Mouse (Mus musculus) MEL (cell line): ENCODE measurements around the gene Rcsd1. TPM values are rescaled to one million over a fixed set of nuclear protein-coding genes. Genes with fewer than 3 reads are reported as not detected.

Experiments
- DNase-seq: peaks from one replicate; pipeline ENCODE4 v3.0.0; 2011; ENCODE audit warnings: low read depth, low spot score
- H3K27ac ChIP-seq: 2 replicates; pipeline ENCODE4 v1.5.1; 2012; ENCODE audit warnings: low read depth, mild to moderate bottlenecking, control low read depth, low read length, moderate library complexity; ENCODE audit not compliant: control insufficient read depth
- H3K27me3 ChIP-seq, 2 experiments: fragments of 150-350 bp in 1 of 2; sonication (generic) in 1 of 2; 2 replicates each; pipeline ENCODE4 v1.6.1; 2012; ENCODE audit warnings: low read length in 2 of 2, mild to moderate bottlenecking in 2 of 2, improper control_type of control experiment in 1 of 2, moderate library complexity in 1 of 2; ENCODE audit not compliant: insufficient read depth in 2 of 2, control insufficient read depth in 1 of 2
- H3K36me3 ChIP-seq, 2 experiments: 2 replicates each; pipeline ENCODE4 v1.6.1; 2012 to 2014; ENCODE audit warnings: low read length in 2 of 2, improper control_type of control experiment in 1 of 2, inconsistent platforms in 1 of 2, mild to moderate bottlenecking in 1 of 2; ENCODE audit not compliant: insufficient read depth in 2 of 2, control insufficient read depth in 1 of 2
- H3K4me1 ChIP-seq, 2 experiments: fragments of 150-350 bp in 1 of 2; sonication (generic) in 1 of 2; 2 replicates each; pipeline ENCODE4 v1.6.1; 2012; ENCODE audit warnings: low read length in 2 of 2, improper control_type of control experiment in 1 of 2, mild to moderate bottlenecking in 1 of 2; ENCODE audit not compliant: insufficient read depth in 2 of 2, control insufficient read depth in 1 of 2
- H3K4me3 ChIP-seq, 2 experiments: fragments of 150-350 bp in 1 of 2; sonication (generic) in 1 of 2; 2 replicates each; pipeline ENCODE4 v1.5.1; 2012; ENCODE audit warnings: low read depth in 2 of 2, low read length in 2 of 2, mild to moderate bottlenecking in 2 of 2, moderate library complexity in 2 of 2, control low read depth in 1 of 2, improper control_type of control experiment in 1 of 2; ENCODE audit not compliant: control insufficient read depth in 1 of 2, insufficient read depth in 1 of 2
- H3K79me2 ChIP-seq: 2 replicates; pipeline ENCODE4 v1.6.1; 2012; ENCODE audit warnings: mild to moderate bottlenecking, low read length, moderate library complexity; ENCODE audit not compliant: control insufficient read depth, poor library complexity, insufficient read depth
- H3K9ac ChIP-seq: 2 replicates; pipeline ENCODE4 v1.6.1; 2012; ENCODE audit warnings: low read depth, mild to moderate bottlenecking, control low read depth, low read length, moderate library complexity; ENCODE audit not compliant: control insufficient read depth, poor library complexity, severe bottlenecking
- H3K9me3 ChIP-seq: fragments of 150-350 bp; sonication (generic); replicated peaks from 2 replicates; pipeline ENCODE4 v1.6.1; 2012; ENCODE audit warnings: mild to moderate bottlenecking, low read length, improper control_type of control experiment, moderate library complexity; ENCODE audit not compliant: insufficient read depth
- CTCF ChIP-seq, 3 experiments: IDR thresholded peaks in 2 of 3; conservative IDR thresholded peaks in 1 of 3; 2 replicates each; pipeline ENCODE4 v1.5.1; 2011 to 2012; ENCODE audit warnings: low read length in 3 of 3, low read depth in 2 of 3, mild to moderate bottlenecking in 2 of 3, improper control_type of control experiment in 1 of 3, inconsistent platforms in 1 of 3, mixed read lengths in 1 of 3, moderate library complexity in 1 of 3; ENCODE audit not compliant: control insufficient read depth in 1 of 3, insufficient read depth in 1 of 3, poor library complexity in 1 of 3, severe bottlenecking in 1 of 3
- EP300 ChIP-seq, 2 experiments: IDR thresholded peaks; 2 replicates each; pipeline ENCODE4 v1.6.1; 2011; ENCODE audit warnings: improper control_type of control experiment in 2 of 2, low read length in 2 of 2, low read depth in 1 of 2, mild to moderate bottlenecking in 1 of 2
- GABPA ChIP-seq: IDR thresholded peaks from 2 replicates; pipeline ENCODE4 v1.6.1; 2012; ENCODE audit warnings: low read depth, mild to moderate bottlenecking, inconsistent platforms, low read length, improper control_type of control experiment, moderate library complexity
- GATA1 ChIP-seq: IDR thresholded peaks from 2 replicates; pipeline ENCODE4 v1.6.1; 2011; ENCODE audit warnings: low read depth, low read length, improper control_type of control experiment
- KAT2A ChIP-seq: conservative IDR thresholded peaks from 2 replicates; pipeline ENCODE4 v1.6.1; 2012; ENCODE audit warnings: low read depth, low read length, improper control_type of control experiment, inconsistent platforms
- MAFK ChIP-seq: IDR thresholded peaks from 2 replicates; pipeline ENCODE4 v1.6.1; 2011; ENCODE audit warnings: low read depth, mild to moderate bottlenecking, low read length, improper control_type of control experiment, borderline replicate concordance
- MAX ChIP-seq: IDR thresholded peaks from 2 replicates; pipeline ENCODE4 v1.6.1; 2011; ENCODE audit warnings: low read length, improper control_type of control experiment
- MYB ChIP-seq: IDR thresholded peaks from 2 replicates; pipeline ENCODE4 v1.6.1; 2011; ENCODE audit warnings: mild to moderate bottlenecking, low read depth, low read length, improper control_type of control experiment
- MYC ChIP-seq: IDR thresholded peaks from 2 replicates; pipeline ENCODE4 v1.6.1; 2011; ENCODE audit warnings: low read depth, mild to moderate bottlenecking, low read length, improper control_type of control experiment, moderate library complexity
- NRF1 ChIP-seq: IDR thresholded peaks from 2 replicates; pipeline ENCODE4 v1.6.1; 2014; ENCODE audit warnings: low read depth, mild to moderate bottlenecking, inconsistent platforms, low read length, improper control_type of control experiment, moderate library complexity; ENCODE audit not compliant: poor library complexity, insufficient read depth, severe bottlenecking
- POLR2A ChIP-seq, 2 experiments: IDR thresholded peaks; 2 replicates each; pipeline ENCODE4 v1.6.1; 2011 to 2012; ENCODE audit warnings: low read length in 2 of 2, mild to moderate bottlenecking in 2 of 2, control low read depth in 1 of 2, improper control_type of control experiment in 1 of 2, low read depth in 1 of 2, moderate library complexity in 1 of 2; ENCODE audit not compliant: control insufficient read depth in 1 of 2, insufficient read depth in 1 of 2, poor library complexity in 1 of 2
- POLR2AphosphoS5 ChIP-seq: IDR thresholded peaks from 2 replicates; pipeline ENCODE4 v1.6.1; 2012; ENCODE audit warnings: low read depth, borderline replicate concordance, mild to moderate bottlenecking, inconsistent platforms, low read length, moderate library complexity, mixed read lengths
- RAD21 ChIP-seq: IDR thresholded peaks from 2 replicates; pipeline ENCODE4 v1.6.1; 2011; ENCODE audit warnings: mild to moderate bottlenecking, low read depth, low read length, improper control_type of control experiment
- RCOR1 ChIP-seq: IDR thresholded peaks from 2 replicates; pipeline ENCODE4 v1.6.1; 2012; ENCODE audit warnings: low read depth, mild to moderate bottlenecking, inconsistent platforms, low read length, improper control_type of control experiment
- SIN3A ChIP-seq: IDR thresholded peaks from 2 replicates; pipeline ENCODE4 v1.6.1; 2012; ENCODE audit warnings: low read length, improper control_type of control experiment, inconsistent platforms
- TAL1 ChIP-seq: IDR thresholded peaks from 2 replicates; pipeline ENCODE4 v1.6.1; 2012; ENCODE audit warnings: mild to moderate bottlenecking, inconsistent platforms, low read length, moderate library complexity, mixed read lengths
- TBP ChIP-seq: IDR thresholded peaks from 2 replicates; pipeline ENCODE4 v1.8.0; 2011; ENCODE audit warnings: low read depth, low read length, improper control_type of control experiment
- TCF12 ChIP-seq: IDR thresholded peaks from 2 replicates; pipeline ENCODE4 v1.6.1; 2014; ENCODE audit warnings: low read depth, mild to moderate bottlenecking, inconsistent platforms, low read length, improper control_type of control experiment, moderate library complexity
- USF2 ChIP-seq, 2 experiments: IDR thresholded peaks; 2 replicates each; pipeline ENCODE4 v1.6.1; 2011 to 2012; ENCODE audit warnings: improper control_type of control experiment in 2 of 2, low read length in 2 of 2, borderline replicate concordance in 1 of 2, inconsistent platforms in 1 of 2, low read depth in 1 of 2, mild to moderate bottlenecking in 1 of 2; ENCODE audit not compliant: insufficient read depth in 1 of 2
- ZMIZ1 ChIP-seq: IDR thresholded peaks from 2 replicates; pipeline ENCODE4 v1.6.1; 2012; ENCODE audit warnings: low read depth, mild to moderate bottlenecking, inconsistent platforms, low read length, improper control_type of control experiment, moderate library complexity
- polyA plus RNA-seq, 2 experiments: library from polyadenylated mRNA; stranded (reverse) in 1 of 2; unstranded in 1 of 2; fragments of >175 nt in 1 of 2; fragments of >200 nt in 1 of 2; gene quantifications; 2 replicates each; pipeline versions ENCODE4 v1.2.1 to v1.2.4; 2012; ENCODE audit warnings: low replicate concordance in 2 of 2, low read depth in 1 of 2; ENCODE audit not compliant: insufficient read length in 2 of 2, insufficient read depth in 1 of 2, missing spikeins in 1 of 2
- total RNA-seq: library from RNA; depleted of rRNA; stranded (reverse); fragments of 300-350 nt; gene quantifications from 2 replicates; pipeline ENCODE4 v1.2.3, GENCODE M21; 2012

Gene Rcsd1
- total and polyA plus RNA-seq, 3 experiments, result 19.0 to 38.0 TPM; not detected in 1

GRCm38 (mm10) chr1:165662426-165663192, 46.9 kb downstream of the Rcsd1 start:
- TF ChIP-seq RAD21, result no peak

GRCm38 (mm10) chr1:165661725-165662124, 47.8 kb downstream of the Rcsd1 start:
- Histone ChIP-seq H3K79me2 (no peaks in the 10 kb centered on the region), H3K4me3 (no peak overlapping the region), H3K9ac (no peak overlapping the region), H3K36me3 (no peaks in the 10 kb centered on the region), H3K27ac (no peak overlapping the region), H3K27me3 (no peaks in the 10 kb centered on the region), H3K4me1 (no peaks in the 10 kb centered on the region), H3K9me3 (no peaks in the 10 kb centered on the region)
- TF ChIP-seq TBP (no peak), KAT2A (no peak), TCF12 (no peak), CTCF (IDR thresholded peaks at IDR 0.05 in 2 of 3, conservative IDR thresholded peaks at IDR 0.05 in 1 of 3; ENCODE audit: control insufficient read depth in 1 of 3, insufficient read depth in 1 of 3, low read depth in 2 of 3, low read length in 3 of 3, poor library complexity in 1 of 3, severe bottlenecking in 1 of 3) (no peak), USF2 (IDR thresholded peaks at IDR 0.05; ENCODE audit: borderline replicate concordance in 1 of 2, insufficient read depth in 1 of 2, low read depth in 1 of 2, low read length in 2 of 2) (no peak), POLR2AphosphoS5 (no peak), GATA1 (no peak), MAX (no peak), ZMIZ1 (no peak), MAFK (no peak)
- DNase-seq, result no peak

More at GRCm38 (mm10) chr1:165662426-165663192, 46.9 kb downstream of the Rcsd1 start:
- Histone ChIP-seq H3K9ac (no peak overlapping the region), H3K4me3 (no peak overlapping the region), H3K27ac (no peak overlapping the region), H3K79me2 (no peaks in the 10 kb centered on the region), H3K4me1 (no peaks in the 10 kb centered on the region), H3K9me3 (no peaks in the 10 kb centered on the region), H3K27me3 (no peaks in the 10 kb centered on the region), H3K36me3 (no peaks in the 10 kb centered on the region; a peak in 1 of 4 replicates)
- DNase-seq, result no peak

GRCm38 (mm10) chr1:165661191-165661590, 48.4 kb downstream of the Rcsd1 start:
- Histone ChIP-seq H3K4me3 (no peak overlapping the region), H3K36me3 (no peaks in the 10 kb centered on the region), H3K27me3 (no peaks in the 10 kb centered on the region), H3K9me3 (no peaks in the 10 kb centered on the region), H3K27ac (no peak overlapping the region), H3K4me1 (no peaks in the 10 kb centered on the region), H3K9ac (no peak overlapping the region), H3K79me2 (no peaks in the 10 kb centered on the region)
- TF ChIP-seq EP300 (IDR thresholded peaks at IDR 0.05; ENCODE audit: low read depth in 1 of 2, low read length in 2 of 2) (no peak), TBP (no peak), GABPA (no peak), POLR2A (IDR thresholded peaks at IDR 0.05; ENCODE audit: control insufficient read depth in 1 of 2, insufficient read depth in 1 of 2, low read depth in 1 of 2, low read length in 2 of 2, poor library complexity in 1 of 2) (no peak), NRF1 (no peak), MYC (no peak), TAL1 (no peak), SIN3A (no peak), KAT2A (no peak), RCOR1 (no peak), MAX (no peak), MYB (no peak)
- DNase-seq, result no peak
